Mouse (Mus musculus): ENCODE data around the gene Gprasp1. TPM values are rescaled to one million over a fixed set of nuclear protein-coding genes. Genes with fewer than 3 reads are reported as not detected.

Gprasp1 gene
- 56.4 and 59.2 TPM in 2 replicates for polyA plus RNA-seq (2014; fragmentation: Nextera tagmentation; extraction: Ambion mirVana)

DNA sequence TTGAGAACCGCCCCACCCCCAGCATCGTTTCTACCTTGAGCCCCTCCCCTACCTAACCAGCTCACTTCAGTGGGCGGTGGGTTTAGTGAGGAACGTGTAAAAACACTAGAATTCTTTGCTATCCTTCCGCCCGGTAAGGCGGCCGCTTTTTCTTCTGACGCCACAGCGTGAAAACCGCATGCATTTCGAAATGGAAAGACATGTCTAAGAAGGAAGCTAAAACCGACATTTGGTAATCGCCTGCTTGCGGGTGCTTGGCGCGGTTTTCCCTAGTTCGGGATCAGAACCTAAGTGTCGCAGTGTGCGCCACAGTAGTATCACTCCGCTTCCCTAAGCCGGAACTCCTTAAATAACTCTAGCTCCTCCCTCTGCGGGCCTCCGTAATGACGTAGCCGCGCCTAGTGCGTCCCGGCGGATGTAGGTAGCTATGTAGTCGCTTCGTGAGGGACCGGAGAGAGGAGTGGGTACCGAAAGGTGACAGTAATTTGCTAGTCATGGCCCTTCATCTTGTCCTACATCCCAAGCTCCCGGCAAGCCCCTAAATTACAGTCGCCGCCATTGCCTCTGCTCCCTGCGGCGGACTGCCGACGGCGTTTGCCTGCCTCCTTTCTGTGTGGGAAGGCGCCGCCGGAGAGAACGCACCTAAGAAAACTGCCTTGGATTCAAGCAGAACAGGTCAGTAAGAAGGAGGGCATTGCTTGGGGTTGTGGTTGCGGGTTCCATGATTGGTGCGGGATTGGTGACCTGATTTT, at the start of gene Gprasp1, which contains the start of gene Armcx5:
Gene Gprasp1, plus strand, starts transcription at position 430 of the 752 bp plus-strand sequence.
Gene Armcx5, plus strand, starts transcription at position 430 of the 752 bp plus-strand sequence.
- no peaks in the 10 kb centered on the region for H3K4me1 ChIP-seq (ENCODE audit: control insufficient read depth, insufficient read depth, low read length)
- H3K27me3 ChIP-seq (replicated peaks; ENCODE audit: control insufficient read depth, insufficient read depth, low read length): peaks cover 14% of the 10 kb centered on the region; the same call in 1 of the 2 replicates
- peak within 1 kb of the TSS; percentile 61 for H3K4me3 ChIP-seq (ENCODE audit: low read depth, low read length)
- H3K9ac ChIP-seq (ENCODE audit: low read depth, low read length): peak within 1 kb of the TSS; percentile 75
- ATAC-seq (ENCODE audit: low read depth) (peak; percentile 98), DNase-seq (ENCODE audit: low spot score) (peak; percentile 96)
- H3K9me3 ChIP-seq (ENCODE audit: control insufficient read depth, low read length): no peaks in the 10 kb centered on the region
- H3K27ac ChIP-seq (replicated peaks; ENCODE audit: low read depth, low read length): peak within 1 kb of the TSS; percentile 83
- 21% methylated on average over 45 of the region's 48 CpGs for WGBS
- H3K4me2 ChIP-seq (ENCODE audit: low read depth, low read length): peak within 1 kb of the TSS; percentile 58
- 0 out of 2 replicates have a peak, but pooled peaks cover 3% of the 10 kb centered on the region for H3K36me3 ChIP-seq (ENCODE audit: control insufficient read depth, insufficient read depth, low read length)

- Histone ChIP-seq H3K27ac (replicated peaks; ENCODE audit: low read depth, low read length) (no peak within 1 kb of the TSS), H3K36me3 (ENCODE audit: control insufficient read depth, insufficient read depth, low read length) (no peaks in the 10 kb centered on the region), H3K9ac (ENCODE audit: low read depth, low read length) (no peak within 1 kb of the TSS), H3K27me3 (replicated peaks; ENCODE audit: control insufficient read depth, insufficient read depth, low read length) (no peaks in the 10 kb centered on the region; the same call in 1 of the 2 replicates), H3K4me1 (ENCODE audit: control insufficient read depth, insufficient read depth, low read length) (no peaks in the 10 kb centered on the region), H3K4me3 (ENCODE audit: low read depth, low read length) (no peak within 1 kb of the TSS), H3K9me3 (ENCODE audit: control insufficient read depth, low read length) (no peaks in the 10 kb centered on the region), H3K4me2 (ENCODE audit: low read depth, low read length) (no peak within 1 kb of the TSS)
- no peak for DNase-seq (ENCODE audit: low spot score)
- ATAC-seq (ENCODE audit: low read depth): no peak
- WGBS: 64% methylated on average over 1 of the region's 1 CpGs
These were observed 48.9 kb upstream of the Gprasp1 start, which contains the start of gene Tcp11x2 for GRCm38 (mm10) chrX:135693633-135694032. TSS of gene Tcp11x2 (minus strand) at chrX:135693790.

- H3K9ac ChIP-seq (ENCODE audit: low read depth, low read length): no peak overlapping the region
- H3K4me3 ChIP-seq (ENCODE audit: low read depth, low read length): no peak overlapping the region
- DNase-seq (ENCODE audit: low spot score) (no peak), ATAC-seq (ENCODE audit: low read depth) (no peak)
- no peaks in the 10 kb centered on the region for H3K9me3 ChIP-seq (ENCODE audit: control insufficient read depth, low read length)
- H3K4me2 ChIP-seq (ENCODE audit: low read depth, low read length): no peak overlapping the region
- no peaks in the 10 kb centered on the region for H3K4me1 ChIP-seq (ENCODE audit: control insufficient read depth, insufficient read depth, low read length)
- 85% methylated on average over 1 of the region's 1 CpGs for WGBS
- no peak overlapping the region for H3K27ac ChIP-seq (replicated peaks; ENCODE audit: low read depth, low read length)
- no peaks in the 10 kb centered on the region for H3K36me3 ChIP-seq (ENCODE audit: control insufficient read depth, insufficient read depth, low read length)
- H3K27me3 ChIP-seq (replicated peaks; ENCODE audit: control insufficient read depth, insufficient read depth, low read length): no peaks in the 10 kb centered on the region
These were observed 39.4 kb upstream of the Gprasp1 start for GRCm38 (mm10) chrX:135703111-135703510.

GRCm38 (mm10) chrX:135704349-135704748, 38.2 kb upstream of the Gprasp1 start:
- Histone ChIP-seq H3K4me2 (ENCODE audit: low read depth, low read length) (no peak overlapping the region), H3K27ac (replicated peaks; ENCODE audit: low read depth, low read length) (no peak overlapping the region), H3K27me3 (replicated peaks; ENCODE audit: control insufficient read depth, insufficient read depth, low read length) (no peaks in the 10 kb centered on the region), H3K4me1 (ENCODE audit: control insufficient read depth, insufficient read depth, low read length) (no peaks in the 10 kb centered on the region), H3K4me3 (ENCODE audit: low read depth, low read length) (no peak overlapping the region), H3K9ac (ENCODE audit: low read depth, low read length) (no peak overlapping the region), H3K36me3 (ENCODE audit: control insufficient read depth, insufficient read depth, low read length) (no peaks in the 10 kb centered on the region), H3K9me3 (ENCODE audit: control insufficient read depth, low read length) (no peaks in the 10 kb centered on the region)
- 31% methylated on average over 2 of the region's 2 CpGs for WGBS
- DNase-seq (ENCODE audit: low spot score): no peak
- ATAC-seq (ENCODE audit: low read depth): no peak

- Histone ChIP-seq H3K9me3 (ENCODE audit: control insufficient read depth, low read length) (no peaks in the 10 kb centered on the region), H3K36me3 (ENCODE audit: control insufficient read depth, insufficient read depth, low read length) (no peaks in the 10 kb centered on the region), H3K9ac (ENCODE audit: low read depth, low read length) (no peak overlapping the region), H3K4me1 (ENCODE audit: control insufficient read depth, insufficient read depth, low read length) (no peaks in the 10 kb centered on the region), H3K4me2 (ENCODE audit: low read depth, low read length) (no peak overlapping the region), H3K27me3 (replicated peaks; ENCODE audit: control insufficient read depth, insufficient read depth, low read length) (no peaks in the 10 kb centered on the region), H3K4me3 (ENCODE audit: low read depth, low read length) (no peak overlapping the region), H3K27ac (replicated peaks; ENCODE audit: low read depth, low read length) (no peak overlapping the region)
- no peak for DNase-seq (ENCODE audit: low spot score)
- WGBS: 82% methylated on average over 2 of the region's 2 CpGs
- no peak for ATAC-seq (ENCODE audit: low read depth)
These were observed 29.7 kb upstream of the Gprasp1 start for GRCm38 (mm10) chrX:135712845-135713244.

- Histone ChIP-seq H3K9ac (ENCODE audit: low read depth, low read length) (no peak within 1 kb of the TSS), H3K27me3 (replicated peaks; ENCODE audit: control insufficient read depth, insufficient read depth, low read length) (peaks cover under 1% of the 10 kb centered on the region; the same call in 1 of the 2 replicates), H3K9me3 (ENCODE audit: control insufficient read depth, low read length) (no peaks in the 10 kb centered on the region), H3K27ac (replicated peaks; ENCODE audit: low read depth, low read length) (no peak within 1 kb of the TSS), H3K4me2 (ENCODE audit: low read depth, low read length) (no peak within 1 kb of the TSS), H3K4me1 (ENCODE audit: control insufficient read depth, insufficient read depth, low read length) (no peaks in the 10 kb centered on the region), H3K4me3 (ENCODE audit: low read depth, low read length) (no peak within 1 kb of the TSS), H3K36me3 (ENCODE audit: control insufficient read depth, insufficient read depth, low read length) (no peaks in the 10 kb centered on the region)
- ATAC-seq (ENCODE audit: low read depth) (no peak), DNase-seq (ENCODE audit: low spot score) (no peak)
- 72% methylated on average over 10 of the region's 10 CpGs for WGBS
These were observed 17.4 kb upstream of the Gprasp1 start, which contains the start of gene Tmsb15a for GRCm38 (mm10) chrX:135725161-135725560. TSS of gene Tmsb15a (minus strand) at chrX:135725261.

DNA sequence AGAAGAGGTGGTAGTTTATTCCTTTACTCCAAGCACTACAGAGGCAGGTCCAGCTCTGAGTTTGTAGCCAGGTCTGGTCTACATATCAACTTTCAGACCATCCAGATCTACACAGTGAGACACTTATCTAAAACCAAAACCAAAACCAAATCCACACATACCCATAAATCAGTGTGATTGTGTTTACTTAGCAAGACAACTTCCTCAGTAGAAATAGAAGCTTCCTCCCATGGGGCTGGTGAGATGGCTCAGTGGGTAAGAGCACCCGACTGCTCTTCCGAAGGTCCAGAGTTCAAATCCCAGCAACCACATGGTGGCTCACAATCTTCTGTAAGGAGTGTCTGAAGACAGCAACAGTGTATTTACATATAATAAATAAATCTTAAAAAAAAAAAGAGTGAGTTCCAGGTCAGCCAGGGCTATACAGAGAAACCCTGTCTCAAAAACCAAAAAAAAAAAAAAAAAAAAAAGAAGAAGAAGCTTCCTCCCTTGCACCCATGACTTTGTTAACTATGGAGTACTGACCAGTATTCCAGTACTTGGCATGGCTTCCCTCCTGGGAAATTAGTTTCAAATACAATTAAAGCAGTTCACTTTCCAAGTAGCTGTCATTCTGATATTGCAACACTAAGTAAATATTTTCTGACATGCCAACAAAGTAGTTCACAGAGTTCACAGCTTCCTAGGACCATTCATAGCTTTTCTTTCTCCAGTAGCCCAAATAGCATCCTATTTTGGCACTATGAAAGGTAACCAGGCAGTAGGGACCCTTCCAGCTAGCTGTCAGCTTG, 3.6 kb upstream of the Gprasp1 start:
- no peak overlapping the region for H3K27ac ChIP-seq (replicated peaks; ENCODE audit: low read depth, low read length)

GRCm38 (mm10) chrX:135743056-135743355, 473 bp downstream of the Gprasp1 start:
- no peak for ATAC-seq (ENCODE audit: low read depth)
- peak overlapping the region; percentile 61 for H3K4me3 ChIP-seq (ENCODE audit: low read depth, low read length)
- peak overlapping the region; percentile 83; the same call in 1 of the 2 replicates for H3K27ac ChIP-seq (replicated peaks; ENCODE audit: low read depth, low read length)
- peak; percentile 1 for DNase-seq (ENCODE audit: low spot score)
- H3K36me3 ChIP-seq (ENCODE audit: control insufficient read depth, insufficient read depth, low read length): 0 out of 2 replicates have a peak, but pooled peaks cover 3% of the 10 kb centered on the region
- peaks cover 14% of the 10 kb centered on the region; the same call in 1 of the 2 replicates for H3K27me3 ChIP-seq (replicated peaks; ENCODE audit: control insufficient read depth, insufficient read depth, low read length)
- peak overlapping the region; percentile 75 for H3K9ac ChIP-seq (ENCODE audit: low read depth, low read length)
- WGBS: 17% methylated on average over 7 of the region's 7 CpGs
- H3K9me3 ChIP-seq (ENCODE audit: control insufficient read depth, low read length): no peaks in the 10 kb centered on the region
- H3K4me2 ChIP-seq (ENCODE audit: low read depth, low read length): peak overlapping the region; percentile 58
- no peaks in the 10 kb centered on the region for H3K4me1 ChIP-seq (ENCODE audit: control insufficient read depth, insufficient read depth, low read length)

More for the DNA sequence above, 3.6 kb upstream of the Gprasp1 start:
- no peak overlapping the region for H3K4me3 ChIP-seq (ENCODE audit: low read depth, low read length)
- H3K9ac ChIP-seq (ENCODE audit: low read depth, low read length): no peak overlapping the region
- WGBS: 75% methylated on average over 2 of the region's 2 CpGs
- H3K36me3 ChIP-seq (ENCODE audit: control insufficient read depth, insufficient read depth, low read length): no peaks in the 10 kb centered on the region
- no peak for DNase-seq (ENCODE audit: low spot score)
- H3K4me1 ChIP-seq (ENCODE audit: control insufficient read depth, insufficient read depth, low read length): no peaks in the 10 kb centered on the region
- H3K9me3 ChIP-seq (ENCODE audit: control insufficient read depth, low read length): no peaks in the 10 kb centered on the region
- H3K4me2 ChIP-seq (ENCODE audit: low read depth, low read length): no peak overlapping the region
- no peak for ATAC-seq (ENCODE audit: low read depth)
- H3K27me3 ChIP-seq (replicated peaks; ENCODE audit: control insufficient read depth, insufficient read depth, low read length): peaks cover 17% of the 10 kb centered on the region; the same call in 1 of the 2 replicates
